Comparison of ENCODE assay signal across 18 mouse cellular contexts in the genomic region with DNA sequence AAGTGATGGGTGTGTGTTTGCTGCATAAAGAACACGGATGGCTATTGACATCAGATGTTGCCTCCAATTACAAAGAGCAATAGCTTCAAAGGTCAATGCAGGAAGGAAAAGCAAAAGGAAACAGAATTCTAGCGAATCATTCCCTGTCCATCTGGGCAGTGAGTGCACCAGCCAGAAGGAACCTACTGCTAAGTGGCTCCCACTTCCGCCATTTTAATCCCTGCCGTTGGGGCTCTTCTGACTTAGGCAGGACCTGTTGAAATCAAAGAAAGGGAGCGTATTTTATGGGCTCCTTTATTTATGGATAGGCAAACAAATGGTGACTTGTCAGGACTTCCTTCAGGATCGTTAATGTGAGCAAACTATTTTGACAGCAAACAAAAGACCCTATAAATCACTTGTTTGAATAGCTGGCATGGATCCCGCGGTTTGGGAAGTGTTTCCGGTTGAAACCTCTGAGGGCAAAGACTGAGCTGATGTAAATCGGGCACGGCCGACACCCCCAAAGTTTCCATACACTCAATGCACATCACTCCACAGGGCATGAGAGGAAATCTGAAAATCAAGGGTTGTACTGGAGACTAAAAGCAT. TPM values are rescaled to one million over a fixed set of nuclear protein-coding genes. Genes with fewer than 3 reads are reported as not detected.
DNase-seq lines count a peak whose midpoint lies in the region; ATAC-seq lines count a peak whose summit lies in the region.
"Had no signal": no experiment of that assay in that cellular context is flagged by ENCODE, and none has a peak within 500 bp of the region (broad histone marks: within the 10 kb centered on the region; RNA-seq: fewer than 3 reads in every experiment).

No protein-coding gene starts in this region.

- DNase-seq in lung, adult 18-20 months = no peak
- no peak for DNase-seq in intestine, embryonic 14.5 days (ENCODE audit: low spot score)
- peak; percentile 47 for DNase-seq in kidney, postnatal 10 days
- no peak for DNase-seq in left cerebral cortex, postnatal 25 days (ENCODE audit: low spot score in 2 of 2)
- DNase-seq: cerebellum, adult 9-10 months; right cerebral cortex, postnatal 14 days had no signal

- intact Hi-C loops in left cerebral cortex, postnatal 25 days (cut with DNase I) = no loop called here

- H3K9ac ChIP-seq in lung, embryonic 16.5 days (ENCODE audit: low read length) = no peak overlapping the region
- no peak overlapping the region for H3K9ac ChIP-seq in intestine, embryonic 14.5 days (ENCODE audit: low read length)
- H3K9ac ChIP-seq in neural tube, embryonic 13.5 days = no peak overlapping the region
- no peak overlapping the region for H3K9ac ChIP-seq in liver, embryonic 12.5 days
- H3K9ac ChIP-seq: embryonic facial prominence, embryonic 13.5 days; forebrain, embryonic 13.5 days; liver, embryonic 15.5 days; midbrain, embryonic 15.5 days had no signal

- no peaks in the 10 kb centered on the region for H3K27me3 ChIP-seq in lung, embryonic 16.5 days (ENCODE audit: control insufficient read depth, insufficient read depth, low read depth, low read length)
- H3K27me3 ChIP-seq in intestine, embryonic 14.5 days (replicated peaks; ENCODE audit: control insufficient read depth, insufficient read depth, low read length) = no peaks in the 10 kb centered on the region
- no peaks in the 10 kb centered on the region for H3K27me3 ChIP-seq in neural tube, embryonic 13.5 days
- peaks cover 33% of the 10 kb centered on the region for H3K27me3 ChIP-seq in liver, embryonic 12.5 days (replicated peaks)
- H3K27me3 ChIP-seq: embryonic facial prominence, embryonic 13.5 days; forebrain, embryonic 13.5 days; midbrain, embryonic 15.5 days had no signal

- H3K36me3 ChIP-seq in lung, embryonic 16.5 days (ENCODE audit: control insufficient read depth, insufficient read depth, low read length) = peaks cover 7% of the 10 kb centered on the region; the same call in 1 of the 2 replicates
- peaks cover 6% of the 10 kb centered on the region; the same call in 1 of the 2 replicates for H3K36me3 ChIP-seq in intestine, embryonic 14.5 days (ENCODE audit: control insufficient read depth, insufficient read depth, low read length)
- H3K36me3 ChIP-seq in neural tube, embryonic 13.5 days = peaks cover 14% of the 10 kb centered on the region
- peaks cover 4% of the 10 kb centered on the region; the same call in 1 of the 2 replicates for H3K36me3 ChIP-seq in liver, embryonic 12.5 days
- H3K36me3 ChIP-seq: liver, embryonic 15.5 days had no signal

- peak overlapping the region; percentile 36; the same call in 1 of the 2 replicates for H3K27ac ChIP-seq in lung, embryonic 16.5 days (ENCODE audit: low read length)
- H3K27ac ChIP-seq in intestine, embryonic 14.5 days (ENCODE audit: low read depth) = 0 out of 2 replicates have a peak overlapping the region, but pooled peaks have one; percentile 18
- no peak overlapping the region for H3K27ac ChIP-seq in neural tube, embryonic 13.5 days (replicated peaks)
- H3K27ac ChIP-seq in liver, embryonic 12.5 days = no peak overlapping the region
- H3K27ac ChIP-seq: embryonic facial prominence, embryonic 13.5 days; forebrain, embryonic 13.5 days; left cerebral cortex, adult 2 months; liver, embryonic 15.5 days; midbrain, embryonic 15.5 days had no signal

- 30% methylated on average over 12 of the region's 12 CpGs for WGBS in lung, embryonic 16.5 days
- WGBS in intestine, embryonic 14.5 days = 36% methylated on average over 12 of the region's 12 CpGs
- WGBS in neural tube, embryonic 13.5 days = 14% methylated on average over 12 of the region's 12 CpGs
- 67% methylated on average over 12 of the region's 12 CpGs for WGBS in liver, embryonic 12.5 days (ENCODE audit: insufficient replicate concordance)

- no peak for ATAC-seq in lung, embryonic 16.5 days (ENCODE audit: low read depth)
- ATAC-seq in intestine, embryonic 14.5 days (replicated peaks; ENCODE audit: low FRiP score, low TSS enrichment, low read depth) = peak; percentile 20; the same call in 1 of the 2 replicates
- no peak for ATAC-seq in neural tube, embryonic 13.5 days (ENCODE audit: low read depth)
- no peak for ATAC-seq in liver, embryonic 12.5 days
- ATAC-seq in megakaryocyte-erythroid progenitor cell, adult 5-6 weeks (replicated peaks; ENCODE audit: low FRiP score, low TSS enrichment, poor library complexity, severe bottlenecking) = no peak
- ATAC-seq: CD4-positive, CD25-positive, alpha-beta regulatory T cell, adult 4 months; forebrain, embryonic 13.5 days; midbrain, embryonic 15.5 days had no signal

- peaks cover 11% of the 10 kb centered on the region; the same call in 1 of the 2 replicates for H3K4me1 ChIP-seq in lung, embryonic 16.5 days (replicated peaks; ENCODE audit: control insufficient read depth, insufficient read depth, low read length)
- H3K4me1 ChIP-seq in intestine, embryonic 14.5 days (replicated peaks; ENCODE audit: control insufficient read depth, insufficient read depth, low read length) = peaks cover 8% of the 10 kb centered on the region; the same call in 1 of the 2 replicates
- H3K4me1 ChIP-seq in neural tube, embryonic 13.5 days (replicated peaks) = peaks cover 18% of the 10 kb centered on the region
- H3K4me1 ChIP-seq in liver, embryonic 12.5 days = no peaks in the 10 kb centered on the region
- H3K4me1 ChIP-seq: embryonic facial prominence, embryonic 13.5 days; forebrain, embryonic 13.5 days; liver, embryonic 15.5 days; midbrain, embryonic 15.5 days had no signal

- no peaks in the 10 kb centered on the region for H3K9me3 ChIP-seq in lung, embryonic 16.5 days (ENCODE audit: control insufficient read depth, low read length)
- no peaks in the 10 kb centered on the region for H3K9me3 ChIP-seq in intestine, embryonic 14.5 days (ENCODE audit: control insufficient read depth, low read length)
- H3K9me3 ChIP-seq in neural tube, embryonic 13.5 days = no peaks in the 10 kb centered on the region
- H3K9me3 ChIP-seq in liver, embryonic 12.5 days (replicated peaks) = no peaks in the 10 kb centered on the region
- H3K9me3 ChIP-seq: embryonic facial prominence, embryonic 13.5 days; forebrain, embryonic 13.5 days; liver, embryonic 15.5 days; midbrain, embryonic 15.5 days had no signal

- H3K4me2 ChIP-seq in lung, embryonic 16.5 days (ENCODE audit: low read depth, low read length) = peak overlapping the region; percentile 16; the same call in 1 of the 2 replicates
- H3K4me2 ChIP-seq in intestine, embryonic 14.5 days (ENCODE audit: low read length) = peak overlapping the region; percentile 21; the same call in 1 of the 2 replicates
- peak overlapping the region; percentile 24; the same call in 1 of the 2 replicates for H3K4me2 ChIP-seq in neural tube, embryonic 13.5 days
- H3K4me2 ChIP-seq in liver, embryonic 12.5 days = no peak overlapping the region
- H3K4me2 ChIP-seq: embryonic facial prominence, embryonic 13.5 days; forebrain, embryonic 13.5 days; liver, embryonic 15.5 days; midbrain, embryonic 15.5 days had no signal

- no peak overlapping the region for H3K4me3 ChIP-seq in lung, embryonic 16.5 days (ENCODE audit: low read length)
- no peak overlapping the region for H3K4me3 ChIP-seq in intestine, embryonic 14.5 days (ENCODE audit: low read depth, low read length)
- H3K4me3 ChIP-seq in neural tube, embryonic 13.5 days = no peak overlapping the region
- no peak overlapping the region for H3K4me3 ChIP-seq in liver, embryonic 12.5 days
- H3K4me3 ChIP-seq: embryonic facial prominence, embryonic 13.5 days; forebrain, embryonic 13.5 days; left cerebral cortex, adult 2 months; liver, embryonic 15.5 days; midbrain, embryonic 15.5 days had no signal

RNA-seq across cellular contexts. Expression of gene Upk1b, which starts 27.1 kb away (rescaled TPM):
- 14.8 and 20.6 TPM in 2 replicates for polyA plus RNA-seq in lung, embryonic 16.5 days (2015; fragmentation: Nextera tagmentation; extraction: Ambion mirVana)
- polyA plus RNA-seq in intestine, embryonic 14.5 days (2014; fragmentation: Nextera tagmentation; extraction: Ambion mirVana) = 26.6 and 30.7 TPM in 2 replicates
- polyA plus RNA-seq in neural tube, embryonic 13.5 days (2015; fragmentation: Nextera tagmentation; extraction: Ambion mirVana) = 0.20 and 0.41 TPM in 2 replicates
- polyA plus RNA-seq in liver, embryonic 12.5 days (2016; fragmentation: Nextera tagmentation; extraction: Ambion mirVana) = 2.4 and 2.5 TPM in 2 replicates
- total RNA-seq in left cerebral cortex, postnatal 25 days (2021) = 1 to 10 TPM; 1.8 to 1.9 TPM
- total RNA-seq in megakaryocyte-erythroid progenitor cell, adult 5-6 weeks (2014; fragmentation: Nextera tagmentation) = not detected in 2 replicates
- not detected in 2 replicates for total RNA-seq in megakaryocyte-erythroid progenitor cell, adult 5-6 weeks (2017)
- total RNA-seq: gastrocnemius, adult 8-10 months; hematopoietic stem cell, adult 5-6 weeks had no signal
- polyA plus RNA-seq: CD4-positive, CD25-positive, alpha-beta regulatory T cell, adult 4 months; forebrain, embryonic 13.5 days had no signal

RNA-seq across cellular contexts. Expression of gene B4galt4, which starts 30.9 kb away (rescaled TPM):
- 34.7 and 38.1 TPM in 2 replicates for polyA plus RNA-seq in lung, embryonic 16.5 days (2015; fragmentation: Nextera tagmentation; extraction: Ambion mirVana)
- 30.6 and 34.4 TPM in 2 replicates for polyA plus RNA-seq in intestine, embryonic 14.5 days (2014; fragmentation: Nextera tagmentation; extraction: Ambion mirVana)
- polyA plus RNA-seq in neural tube, embryonic 13.5 days (2015; fragmentation: Nextera tagmentation; extraction: Ambion mirVana) = 24.8 and 28.5 TPM in 2 replicates
- 4.7 and 5.7 TPM in 2 replicates for polyA plus RNA-seq in liver, embryonic 12.5 days (2016; fragmentation: Nextera tagmentation; extraction: Ambion mirVana)
- 10 to 100 TPM; 21.7 to 22.8 TPM for total RNA-seq in left cerebral cortex, postnatal 25 days (2021)
- not detected in 2 replicates for total RNA-seq in megakaryocyte-erythroid progenitor cell, adult 5-6 weeks (2014; fragmentation: Nextera tagmentation)
- 1.8 and 2.9 TPM in 2 replicates for total RNA-seq in megakaryocyte-erythroid progenitor cell, adult 5-6 weeks (2017)

RNA-seq across cellular contexts. Expression of gene 4930435E12Rik, which starts 55.5 kb away (rescaled TPM):
- polyA plus RNA-seq in lung, embryonic 16.5 days (2015; fragmentation: Nextera tagmentation; extraction: Ambion mirVana) = not detected in 2 replicates
- polyA plus RNA-seq in intestine, embryonic 14.5 days (2014; fragmentation: Nextera tagmentation; extraction: Ambion mirVana) = not detected in 2 replicates
- not detected in 2 replicates for polyA plus RNA-seq in neural tube, embryonic 13.5 days (2015; fragmentation: Nextera tagmentation; extraction: Ambion mirVana)
- polyA plus RNA-seq in liver, embryonic 12.5 days (2016; fragmentation: Nextera tagmentation; extraction: Ambion mirVana) = not detected in 2 replicates
- total RNA-seq in left cerebral cortex, postnatal 25 days (2021) = not detected
- total RNA-seq in megakaryocyte-erythroid progenitor cell, adult 5-6 weeks (2014; fragmentation: Nextera tagmentation) = not detected in 2 replicates
- not detected in 2 replicates for total RNA-seq in megakaryocyte-erythroid progenitor cell, adult 5-6 weeks (2017)
- total RNA-seq: gastrocnemius, adult 8-10 months; hematopoietic stem cell, adult 5-6 weeks; left cerebral cortex, adult 2 months had no signal
- polyA plus RNA-seq: CD4-positive, CD25-positive, alpha-beta regulatory T cell, adult 4 months; embryonic facial prominence, embryonic 13.5 days; forebrain, embryonic 13.5 days; liver, embryonic 15.5 days; midbrain, embryonic 15.5 days had no signal

RNA-seq across cellular contexts. Expression of gene Arhgap31, which starts 59.9 kb away (rescaled TPM):
- polyA plus RNA-seq in lung, embryonic 16.5 days (2015; fragmentation: Nextera tagmentation; extraction: Ambion mirVana) = 21.5 and 23.9 TPM in 2 replicates
- 10.9 and 11.7 TPM in 2 replicates for polyA plus RNA-seq in intestine, embryonic 14.5 days (2014; fragmentation: Nextera tagmentation; extraction: Ambion mirVana)
- 5.8 and 7.0 TPM in 2 replicates for polyA plus RNA-seq in neural tube, embryonic 13.5 days (2015; fragmentation: Nextera tagmentation; extraction: Ambion mirVana)
- polyA plus RNA-seq in liver, embryonic 12.5 days (2016; fragmentation: Nextera tagmentation; extraction: Ambion mirVana) = 3.5 and 4.0 TPM in 2 replicates
- 10 to 100 TPM; 18.5 to 19.9 TPM for total RNA-seq in left cerebral cortex, postnatal 25 days (2021)
- 1.4 and 1.7 TPM in 2 replicates for total RNA-seq in megakaryocyte-erythroid progenitor cell, adult 5-6 weeks (2014; fragmentation: Nextera tagmentation)
- 0.14 and 0.91 TPM in 2 replicates for total RNA-seq in megakaryocyte-erythroid progenitor cell, adult 5-6 weeks (2017)

Comparison
In these comparisons a context has a peak if more than half of its experiments do, and no peak if none do; other contexts are left out.
1. H3K27ac ChIP-seq: peak in lung, embryonic 16.5 days (single experiment) and intestine, embryonic 14.5 days (single experiment); none in neural tube, embryonic 13.5 days (single experiment) and liver, embryonic 12.5 days (single experiment).